Mouse (Mus musculus): ENCODE results near the gene Pld3.
A peak's percentile ranks its signal among the peaks of the same experiment; 100 is the strongest.
"Not testable (repeated sequence)": the region's sequence is repeated elsewhere in the genome, so short reads cannot be mapped to it uniquely, and the experiment has no call there.

The Pld3 gene

GRCm38 (mm10) chr7:27520599-27520998, 32.4 kb downstream of the Pld3 start:
- peak; percentile 69 for DNase-seq

GRCm38 (mm10) chr7:27520104-27520503, 32.9 kb downstream of the Pld3 start:
- no peak for DNase-seq

GRCm38 (mm10) chr7:27518314-27518713, 34.7 kb downstream of the Pld3 start:
- no peak for DNase-seq

GRCm38 (mm10) chr7:27514961-27515360, 38.1 kb downstream of the Pld3 start:
- DNase-seq = no peak

- DNase-seq = no peak
These were observed 42.2 kb downstream of the Pld3 start for GRCm38 (mm10) chr7:27510809-27511208.

- DNase-seq = peak; percentile 89
These were observed 44.4 kb downstream of the Pld3 start for GRCm38 (mm10) chr7:27508648-27509005.

GRCm38 (mm10) chr7:27507711-27508647, 45.0 kb downstream of the Pld3 start:
- DNase-seq = peak; percentile 100

- peak; percentile 24 for DNase-seq
These were observed 46.1 kb downstream of the Pld3 start for GRCm38 (mm10) chr7:27506765-27507370.

- DNase-seq = peak; percentile 78
These were observed 51.4 kb downstream of the Pld3 start for GRCm38 (mm10) chr7:27501620-27502019.

- DNase-seq = peak; percentile 63
These were observed 54.0 kb downstream of the Pld3 start, which contains the start of gene Prx for GRCm38 (mm10) chr7:27499036-27499435. Prx (plus strand) TSS chr7:27499324.

GRCm38 (mm10) chr7:27494659-27495367, 58.2 kb downstream of the Pld3 start:
- DNase-seq = not testable (repeated sequence)

GRCm38 (mm10) chr7:27493450-27493849, 59.6 kb downstream of the Pld3 start:
- peak; percentile 66 for DNase-seq

- DNase-seq = peak; percentile 75
These were observed 60.0 kb downstream of the Pld3 start for GRCm38 (mm10) chr7:27493022-27493421.

- peak; percentile 64 for DNase-seq
These were observed 61.2 kb downstream of the Pld3 start for GRCm38 (mm10) chr7:27491856-27492255.

GRCm38 (mm10) chr7:27490543-27491329, 62.3 kb downstream of the Pld3 start:
- peak; percentile 97 for DNase-seq

- DNase-seq = no peak
These were observed 62.8 kb downstream of the Pld3 start for GRCm38 (mm10) chr7:27490227-27490542.

GRCm38 (mm10) chr7:27489270-27489869, 63.6 kb downstream of the Pld3 start:
- no peak for DNase-seq

- peak; percentile 87 for DNase-seq
These were observed 65.2 kb downstream of the Pld3 start for GRCm38 (mm10) chr7:27487740-27488268.

GRCm38 (mm10) chr7:27486770-27487697, 66.0 kb downstream of the Pld3 start, which contains the start of gene Sertad1:
Sertad1 (plus strand) TSS chr7:27486910.
- DNase-seq = peak; percentile 100

GRCm38 (mm10) chr7:27486102-27486769, 66.8 kb downstream of the Pld3 start:
- peak; percentile 68 for DNase-seq

Measured in lung, postnatal 36 days (tissue).